Mouse (Mus musculus) MEL-GATA-1-ER (cell line): ENCODE data around the gene Zmynd8.

Source experiments
- DNase-seq: peaks from one replicate; pipeline ENCODE4 v3.0.0-alpha.2; 2012; ENCODE audit warnings: low read depth; ENCODE audit errors: extremely low read depth

The Zmynd8 gene

GRCm38 (mm10) chr2:165898202-165899194, at the start of gene Zmynd8:
Gene Zmynd8 (minus strand): TSS chr2:165899016.
- DNase-seq, result peak; percentile 77

DNA sequence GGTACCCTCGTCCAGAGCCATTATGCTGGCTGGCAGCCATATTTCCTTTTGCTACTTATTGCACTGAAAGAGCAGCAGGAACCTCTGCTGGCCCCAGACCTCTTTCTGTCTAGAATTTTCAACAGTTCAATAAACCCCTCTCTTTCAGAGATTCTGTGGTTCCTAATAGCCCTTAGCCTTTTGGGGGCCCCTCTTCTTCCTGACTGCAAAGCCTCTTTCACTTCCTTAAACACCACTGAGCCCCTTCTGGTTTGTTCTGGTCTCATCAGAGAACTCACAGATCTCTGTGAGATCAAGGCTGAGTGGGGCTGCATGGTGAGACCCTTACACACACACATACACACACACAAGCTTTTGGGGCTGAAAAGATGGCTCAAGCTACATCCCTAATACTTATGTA, 49.2 kb upstream of the Zmynd8 start:
- no peak for DNase-seq

DNA sequence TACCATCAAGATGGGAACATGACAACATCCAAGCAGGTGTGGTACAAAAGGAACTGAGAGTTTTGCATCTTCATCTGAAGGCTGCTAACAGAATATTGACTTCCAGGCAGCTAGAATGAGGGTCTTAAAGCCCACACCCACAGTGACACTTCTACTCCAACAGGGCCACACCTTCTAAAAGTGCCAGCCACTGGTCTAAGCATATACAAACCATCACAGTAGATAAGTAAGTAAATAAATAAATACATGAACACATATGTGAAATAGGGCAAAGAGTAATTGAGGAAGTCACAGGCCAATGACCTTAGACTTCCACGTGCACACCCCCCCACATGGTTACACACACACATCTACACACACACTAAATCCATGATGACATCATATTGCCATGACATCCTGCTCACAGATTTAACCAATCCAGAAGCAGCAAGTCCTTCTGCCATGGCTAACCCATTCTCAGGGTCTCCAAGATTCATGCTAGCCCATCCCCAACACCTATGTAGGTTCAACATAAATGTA, 47.3 kb upstream of the Zmynd8 start:
- no peak for DNase-seq

DNA sequence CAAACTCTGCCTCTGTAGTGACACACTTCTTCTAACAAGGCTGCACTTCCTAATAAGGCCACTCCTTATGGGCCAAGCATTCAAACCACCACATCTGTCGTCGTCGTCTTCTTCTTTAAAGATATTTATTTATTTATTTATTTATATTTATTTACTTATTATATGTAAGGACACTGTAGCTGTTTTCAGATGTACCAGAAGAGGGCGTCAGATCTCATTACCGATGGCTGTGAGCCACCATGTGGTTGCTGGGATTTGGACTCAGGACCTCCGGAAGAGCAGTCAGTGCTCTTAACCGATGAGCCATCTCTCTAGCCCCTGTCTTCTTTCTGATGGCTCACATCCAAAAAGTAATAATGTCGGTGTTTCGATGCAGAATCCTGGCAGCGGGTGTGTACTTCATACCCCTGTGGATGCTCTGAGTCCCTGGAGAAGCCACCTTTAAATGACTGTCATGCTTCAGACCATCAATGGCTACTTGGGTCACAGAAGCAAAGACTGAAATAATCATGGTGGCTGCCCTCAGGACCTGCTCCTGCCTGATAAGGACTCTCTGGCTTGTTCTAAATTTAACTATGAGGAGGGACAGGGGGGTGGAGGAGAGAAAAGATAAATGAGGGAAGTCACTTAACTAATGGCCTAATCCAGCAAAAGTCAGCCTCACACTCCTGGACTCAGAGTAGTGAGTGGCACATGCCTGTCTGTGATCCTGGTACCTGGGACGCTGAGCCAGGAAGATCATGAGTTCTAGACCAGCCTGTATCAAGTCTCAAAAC, 45.9 kb upstream of the Zmynd8 start:
- DNase-seq, result no peak

GRCm38 (mm10) chr2:165943113-165943512, 44.3 kb upstream of the Zmynd8 start:
- no peak for DNase-seq

DNA sequence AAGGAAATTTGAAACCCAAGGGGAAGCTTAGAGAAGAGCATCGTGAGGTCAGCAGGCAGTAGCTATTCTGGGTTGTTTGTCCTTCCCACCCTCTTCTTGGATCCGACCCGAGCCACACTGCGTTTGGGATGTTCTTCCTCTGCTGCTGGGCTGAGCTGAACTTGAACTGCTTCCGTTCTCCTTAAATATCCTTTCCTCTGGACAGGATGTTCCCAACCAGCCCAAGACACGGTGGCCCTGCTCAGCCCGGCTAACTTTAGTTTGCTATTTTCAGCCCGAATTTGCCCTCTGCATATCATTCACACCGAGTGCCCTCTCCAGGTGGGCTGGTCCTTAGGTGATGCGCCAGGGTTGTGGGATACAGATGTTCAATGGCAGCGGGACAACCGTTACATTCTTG, 37.3 kb upstream of the Zmynd8 start:
- no peak for DNase-seq

GRCm38 (mm10) chr2:165927705-165928104, 28.9 kb upstream of the Zmynd8 start:
- no peak for DNase-seq

- DNase-seq, result no peak
These were observed 27.4 kb upstream of the Zmynd8 start for GRCm38 (mm10) chr2:165926191-165926590.

- DNase-seq, result no peak
These were observed 26.3 kb upstream of the Zmynd8 start for GRCm38 (mm10) chr2:165925144-165925543.

DNA sequence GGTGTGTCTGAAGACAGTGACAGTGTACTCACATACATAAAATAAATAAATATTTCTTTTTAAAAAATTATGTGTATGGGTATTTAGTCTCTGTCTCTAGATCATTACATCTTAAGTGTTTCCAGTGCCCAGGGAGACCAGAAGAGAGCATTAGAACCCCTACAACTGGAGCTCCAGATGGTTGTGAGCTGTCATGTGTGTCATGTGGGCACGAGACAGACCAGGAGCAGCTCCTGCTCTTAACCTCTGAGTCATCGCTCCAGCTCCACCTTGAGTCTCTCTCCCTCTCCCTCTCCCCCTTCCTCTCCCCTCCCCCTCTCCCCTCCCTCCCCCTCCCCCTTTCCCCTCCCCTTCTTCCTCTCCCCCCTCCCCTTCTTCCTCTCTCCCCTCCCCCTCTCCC, 25.9 kb upstream of the Zmynd8 start:
- DNase-seq, result no peak

GRCm38 (mm10) chr2:165923715-165924114, 24.9 kb upstream of the Zmynd8 start:
- DNase-seq, result no peak

GRCm38 (mm10) chr2:165922994-165923393, 24.2 kb upstream of the Zmynd8 start:
- DNase-seq, result peak; percentile 43

- DNase-seq, result peak; percentile 90
These were observed 23.4 kb upstream of the Zmynd8 start for GRCm38 (mm10) chr2:165922047-165922728.

DNA sequence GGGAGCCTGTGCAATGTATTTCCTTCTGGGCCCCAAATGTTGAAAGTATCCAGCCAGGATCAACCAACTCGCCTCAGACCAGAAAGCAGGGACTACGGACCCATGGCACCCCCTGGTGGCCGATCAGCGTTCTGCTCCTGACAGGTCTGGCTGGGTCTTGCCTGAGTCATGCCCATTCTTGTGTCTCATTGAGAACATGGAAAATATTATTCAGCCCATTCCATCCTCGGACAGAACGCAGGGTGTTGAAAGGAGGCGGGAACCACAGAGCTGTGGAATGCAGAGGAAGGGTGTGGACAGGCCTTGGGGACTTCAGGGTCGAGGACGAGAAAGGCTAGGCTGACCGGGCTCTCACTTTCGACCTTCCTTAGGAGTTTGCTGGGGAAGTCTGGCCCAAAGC, 15.5 kb upstream of the Zmynd8 start:
- peak; percentile 62 for DNase-seq

GRCm38 (mm10) chr2:165913073-165913472, 14.3 kb upstream of the Zmynd8 start:
- no peak for DNase-seq

DNA sequence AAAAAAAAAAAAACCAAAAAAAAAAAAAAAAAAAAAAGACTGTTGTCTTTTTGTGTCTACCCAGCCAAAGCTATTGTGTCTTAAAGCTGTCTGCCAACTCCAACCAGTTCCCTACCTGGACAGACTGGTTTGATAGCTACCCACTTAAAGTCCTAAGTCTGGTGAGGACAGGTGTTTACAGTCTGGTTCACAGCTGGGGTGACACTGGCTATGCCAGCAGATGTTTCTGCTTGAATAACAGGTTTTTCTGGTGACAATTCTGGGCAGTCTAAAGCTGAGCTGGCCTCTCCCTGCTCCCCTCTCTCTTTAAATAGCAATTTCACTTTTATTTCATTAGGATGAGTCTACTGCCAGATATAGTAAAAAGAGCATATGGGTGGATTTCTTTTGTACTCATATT, 10.9 kb upstream of the Zmynd8 start:
- no peak for DNase-seq

DNA sequence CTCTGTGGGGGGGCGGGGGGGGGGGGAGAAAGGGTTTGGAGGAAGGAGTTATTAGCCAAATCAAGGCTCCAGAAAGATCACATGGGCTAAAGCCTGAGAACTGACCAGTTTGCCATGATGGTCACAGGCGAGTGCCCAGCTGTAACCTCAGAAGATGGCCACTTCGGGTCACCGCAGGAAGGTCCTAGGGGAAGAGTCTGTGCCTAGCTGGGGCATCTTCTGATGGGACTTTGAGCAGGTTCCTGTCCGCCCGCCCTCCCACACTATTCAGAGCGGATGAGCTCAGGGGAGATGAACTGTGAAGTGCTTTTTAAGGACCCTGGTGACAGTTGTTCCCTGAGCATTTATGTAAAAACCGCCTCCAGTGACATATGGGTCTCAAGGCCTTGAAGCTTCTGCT, 8.4 kb upstream of the Zmynd8 start:
- DNase-seq, result no peak

DNA sequence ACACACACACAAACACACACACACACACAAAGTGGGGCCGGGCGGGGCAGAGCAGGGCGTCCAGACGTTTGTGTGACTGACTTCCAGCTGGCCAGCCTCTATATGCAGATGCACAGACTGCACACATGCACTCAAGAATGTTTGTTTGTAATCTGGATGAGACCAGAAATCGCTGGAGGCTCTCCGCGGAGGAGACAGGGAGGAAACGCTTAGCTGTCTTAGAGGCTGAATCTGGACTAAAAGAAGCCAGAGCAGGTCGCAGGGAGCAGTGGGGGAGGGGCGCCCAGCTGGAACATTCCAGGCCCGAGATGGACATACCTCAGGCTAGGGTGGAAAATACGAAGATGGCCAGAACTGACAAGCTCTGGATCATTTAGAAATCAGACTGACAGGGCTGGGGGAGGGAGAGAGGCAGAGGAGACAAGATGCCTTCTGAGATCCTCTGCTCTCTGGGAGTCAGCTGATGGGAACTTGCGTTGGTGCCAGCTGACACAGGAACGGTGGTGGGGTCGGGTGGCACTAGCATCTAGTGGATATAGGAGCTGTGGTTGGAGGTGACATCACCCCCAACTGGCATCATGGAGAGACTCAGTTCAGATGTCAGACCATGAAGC, 7.6 kb upstream of the Zmynd8 start:
- no peak for DNase-seq

DNA sequence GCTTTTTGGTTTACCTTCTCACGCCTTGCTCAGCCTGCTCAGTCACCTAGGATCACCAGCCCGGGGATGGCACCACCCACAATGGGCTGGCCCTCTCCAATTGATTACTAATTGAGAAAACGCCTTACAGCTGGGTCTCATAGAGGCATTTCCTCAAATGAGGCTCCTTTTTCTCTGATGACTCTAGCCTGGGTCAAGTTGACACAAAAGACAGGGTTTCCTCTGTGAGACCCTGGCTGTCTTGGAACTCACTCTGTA, 2.2 kb upstream of the Zmynd8 start:
- no peak for DNase-seq

GRCm38 (mm10) chr2:165900351-165901126, 1.7 kb upstream of the Zmynd8 start:
- no peak for DNase-seq

DNA sequence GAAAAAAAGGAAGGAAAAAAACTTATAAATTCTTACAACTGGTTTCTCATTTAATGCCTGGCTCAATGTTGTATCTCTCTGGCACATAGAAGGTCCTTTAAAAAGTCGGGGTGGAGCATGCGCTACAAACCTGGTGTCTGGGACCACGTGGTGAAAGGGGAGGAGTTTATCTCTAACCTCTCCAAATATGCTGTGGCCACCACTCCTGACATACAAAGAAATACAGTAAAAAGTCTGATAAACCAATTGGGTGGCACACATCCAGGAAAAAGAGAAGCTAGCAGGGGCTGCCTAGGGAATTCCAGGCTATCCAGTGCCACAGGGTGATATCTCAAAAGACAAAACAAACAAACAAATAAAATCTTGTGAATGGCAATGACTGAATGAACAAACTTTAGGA, 1.1 kb upstream of the Zmynd8 start:
- no peak for DNase-seq
